Mouse (Mus musculus) MEL (cell line): ENCODE data around the gene Nfatc4. TPM values are rescaled to one million over a fixed set of nuclear protein-coding genes. Genes with fewer than 3 reads are reported as not detected.

Experiments
- DNase-seq: peaks from one replicate; pipeline ENCODE4 v3.0.0; 2011; ENCODE audit warnings: low read depth, low spot score
- H3K27ac ChIP-seq: 2 replicates; pipeline ENCODE4 v1.5.1; 2012; ENCODE audit warnings: low read depth, mild to moderate bottlenecking, control low read depth, low read length, moderate library complexity; ENCODE audit not compliant: control insufficient read depth
- H3K27me3 ChIP-seq, 2 experiments: fragments of 150-350 bp in 1 of 2; sonication (generic) in 1 of 2; 2 replicates each; pipeline ENCODE4 v1.6.1; 2012; ENCODE audit warnings: low read length in 2 of 2, mild to moderate bottlenecking in 2 of 2, improper control_type of control experiment in 1 of 2, moderate library complexity in 1 of 2; ENCODE audit not compliant: insufficient read depth in 2 of 2, control insufficient read depth in 1 of 2
- H3K36me3 ChIP-seq, 2 experiments: 2 replicates each; pipeline ENCODE4 v1.6.1; 2012 to 2014; ENCODE audit warnings: low read length in 2 of 2, improper control_type of control experiment in 1 of 2, inconsistent platforms in 1 of 2, mild to moderate bottlenecking in 1 of 2; ENCODE audit not compliant: insufficient read depth in 2 of 2, control insufficient read depth in 1 of 2
- H3K4me1 ChIP-seq, 2 experiments: fragments of 150-350 bp in 1 of 2; sonication (generic) in 1 of 2; 2 replicates each; pipeline ENCODE4 v1.6.1; 2012; ENCODE audit warnings: low read length in 2 of 2, improper control_type of control experiment in 1 of 2, mild to moderate bottlenecking in 1 of 2; ENCODE audit not compliant: insufficient read depth in 2 of 2, control insufficient read depth in 1 of 2
- H3K4me3 ChIP-seq, 2 experiments: fragments of 150-350 bp in 1 of 2; sonication (generic) in 1 of 2; 2 replicates each; pipeline ENCODE4 v1.5.1; 2012; ENCODE audit warnings: low read depth in 2 of 2, low read length in 2 of 2, mild to moderate bottlenecking in 2 of 2, moderate library complexity in 2 of 2, control low read depth in 1 of 2, improper control_type of control experiment in 1 of 2; ENCODE audit not compliant: control insufficient read depth in 1 of 2, insufficient read depth in 1 of 2
- H3K79me2 ChIP-seq: 2 replicates; pipeline ENCODE4 v1.6.1; 2012; ENCODE audit warnings: mild to moderate bottlenecking, low read length, moderate library complexity; ENCODE audit not compliant: control insufficient read depth, poor library complexity, insufficient read depth
- H3K9ac ChIP-seq: 2 replicates; pipeline ENCODE4 v1.6.1; 2012; ENCODE audit warnings: low read depth, mild to moderate bottlenecking, control low read depth, low read length, moderate library complexity; ENCODE audit not compliant: control insufficient read depth, poor library complexity, severe bottlenecking
- H3K9me3 ChIP-seq: fragments of 150-350 bp; sonication (generic); replicated peaks from 2 replicates; pipeline ENCODE4 v1.6.1; 2012; ENCODE audit warnings: mild to moderate bottlenecking, low read length, improper control_type of control experiment, moderate library complexity; ENCODE audit not compliant: insufficient read depth
- CHD1 ChIP-seq: IDR thresholded peaks from 2 replicates; pipeline ENCODE4 v1.6.1; 2012; ENCODE audit warnings: low read depth, mild to moderate bottlenecking, inconsistent platforms, low read length, improper control_type of control experiment
- CHD2 ChIP-seq: IDR thresholded peaks from 2 replicates; pipeline ENCODE4 v1.6.1; 2011; ENCODE audit warnings: low read length, improper control_type of control experiment
- CTCF ChIP-seq, 3 experiments: IDR thresholded peaks in 2 of 3; conservative IDR thresholded peaks in 1 of 3; 2 replicates each; pipeline ENCODE4 v1.5.1; 2011 to 2012; ENCODE audit warnings: low read length in 3 of 3, low read depth in 2 of 3, mild to moderate bottlenecking in 2 of 3, improper control_type of control experiment in 1 of 3, inconsistent platforms in 1 of 3, mixed read lengths in 1 of 3, moderate library complexity in 1 of 3; ENCODE audit not compliant: control insufficient read depth in 1 of 3, insufficient read depth in 1 of 3, poor library complexity in 1 of 3, severe bottlenecking in 1 of 3
- E2F4 ChIP-seq: IDR thresholded peaks from 2 replicates; pipeline ENCODE4 v1.6.1; 2011; ENCODE audit warnings: low read depth, low read length, improper control_type of control experiment, borderline replicate concordance
- ELF1 ChIP-seq: IDR thresholded peaks from 2 replicates; pipeline ENCODE4 v1.6.1; 2014; ENCODE audit warnings: low read depth, mild to moderate bottlenecking, inconsistent platforms, low read length, improper control_type of control experiment, moderate library complexity
- EP300 ChIP-seq, 2 experiments: IDR thresholded peaks; 2 replicates each; pipeline ENCODE4 v1.6.1; 2011; ENCODE audit warnings: improper control_type of control experiment in 2 of 2, low read length in 2 of 2, low read depth in 1 of 2, mild to moderate bottlenecking in 1 of 2
- GABPA ChIP-seq: IDR thresholded peaks from 2 replicates; pipeline ENCODE4 v1.6.1; 2012; ENCODE audit warnings: low read depth, mild to moderate bottlenecking, inconsistent platforms, low read length, improper control_type of control experiment, moderate library complexity
- GATA1 ChIP-seq: IDR thresholded peaks from 2 replicates; pipeline ENCODE4 v1.6.1; 2011; ENCODE audit warnings: low read depth, low read length, improper control_type of control experiment
- JUND ChIP-seq: IDR thresholded peaks from 2 replicates; pipeline ENCODE4 v1.6.1; 2011; ENCODE audit warnings: low read depth, mild to moderate bottlenecking, improper control_type of control experiment, low read length
- KAT2A ChIP-seq: conservative IDR thresholded peaks from 2 replicates; pipeline ENCODE4 v1.6.1; 2012; ENCODE audit warnings: low read depth, low read length, improper control_type of control experiment, inconsistent platforms
- MAFK ChIP-seq: IDR thresholded peaks from 2 replicates; pipeline ENCODE4 v1.6.1; 2011; ENCODE audit warnings: low read depth, mild to moderate bottlenecking, low read length, improper control_type of control experiment, borderline replicate concordance
- MAX ChIP-seq: IDR thresholded peaks from 2 replicates; pipeline ENCODE4 v1.6.1; 2011; ENCODE audit warnings: low read length, improper control_type of control experiment
- MXI1 ChIP-seq: IDR thresholded peaks from 2 replicates; pipeline ENCODE4 v1.6.1; 2011; ENCODE audit warnings: mild to moderate bottlenecking, low read depth, low read length, improper control_type of control experiment
- MYB ChIP-seq: IDR thresholded peaks from 2 replicates; pipeline ENCODE4 v1.6.1; 2011; ENCODE audit warnings: mild to moderate bottlenecking, low read depth, low read length, improper control_type of control experiment
- MYC ChIP-seq: IDR thresholded peaks from 2 replicates; pipeline ENCODE4 v1.6.1; 2011; ENCODE audit warnings: low read depth, mild to moderate bottlenecking, low read length, improper control_type of control experiment, moderate library complexity
- NELFE ChIP-seq: IDR thresholded peaks from 2 replicates; pipeline ENCODE4 v1.6.1; 2011; ENCODE audit warnings: low read depth, low read length, improper control_type of control experiment
- POLR2A ChIP-seq, 2 experiments: IDR thresholded peaks; 2 replicates each; pipeline ENCODE4 v1.6.1; 2011 to 2012; ENCODE audit warnings: low read length in 2 of 2, mild to moderate bottlenecking in 2 of 2, control low read depth in 1 of 2, improper control_type of control experiment in 1 of 2, low read depth in 1 of 2, moderate library complexity in 1 of 2; ENCODE audit not compliant: control insufficient read depth in 1 of 2, insufficient read depth in 1 of 2, poor library complexity in 1 of 2
- POLR2AphosphoS2 ChIP-seq: IDR thresholded peaks from 2 replicates; pipeline ENCODE4 v1.6.1; 2011; ENCODE audit warnings: low read length, improper control_type of control experiment
- RAD21 ChIP-seq: IDR thresholded peaks from 2 replicates; pipeline ENCODE4 v1.6.1; 2011; ENCODE audit warnings: mild to moderate bottlenecking, low read depth, low read length, improper control_type of control experiment
- RCOR1 ChIP-seq: IDR thresholded peaks from 2 replicates; pipeline ENCODE4 v1.6.1; 2012; ENCODE audit warnings: low read depth, mild to moderate bottlenecking, inconsistent platforms, low read length, improper control_type of control experiment
- SMC3 ChIP-seq: IDR thresholded peaks from 2 replicates; pipeline ENCODE4 v1.6.1; 2011; ENCODE audit warnings: low read depth, low read length, improper control_type of control experiment
- TAL1 ChIP-seq: IDR thresholded peaks from 2 replicates; pipeline ENCODE4 v1.6.1; 2012; ENCODE audit warnings: mild to moderate bottlenecking, inconsistent platforms, low read length, moderate library complexity, mixed read lengths
- TCF12 ChIP-seq: IDR thresholded peaks from 2 replicates; pipeline ENCODE4 v1.6.1; 2014; ENCODE audit warnings: low read depth, mild to moderate bottlenecking, inconsistent platforms, low read length, improper control_type of control experiment, moderate library complexity
- USF1 ChIP-seq: IDR thresholded peaks from 2 replicates; pipeline ENCODE4 v1.6.1; 2014; ENCODE audit warnings: low read depth, mild to moderate bottlenecking, inconsistent platforms, low read length, improper control_type of control experiment, moderate library complexity
- ZC3H11A ChIP-seq: IDR thresholded peaks from 2 replicates; pipeline ENCODE4 v1.6.1; 2012; ENCODE audit warnings: low read depth, mild to moderate bottlenecking, inconsistent platforms, low read length, improper control_type of control experiment
- ZKSCAN1 ChIP-seq: IDR thresholded peaks from 2 replicates; pipeline ENCODE4 v1.6.1; 2012; ENCODE audit warnings: low read depth, mild to moderate bottlenecking, inconsistent platforms, low read length, improper control_type of control experiment, moderate library complexity
- ZMIZ1 ChIP-seq: IDR thresholded peaks from 2 replicates; pipeline ENCODE4 v1.6.1; 2012; ENCODE audit warnings: low read depth, mild to moderate bottlenecking, inconsistent platforms, low read length, improper control_type of control experiment, moderate library complexity
- ZNF384 ChIP-seq: IDR thresholded peaks from 2 replicates; pipeline ENCODE4 v1.6.1; 2012; ENCODE audit warnings: low read depth, mild to moderate bottlenecking, inconsistent platforms, low read length, improper control_type of control experiment
- polyA plus RNA-seq, 2 experiments: library from polyadenylated mRNA; stranded (reverse) in 1 of 2; unstranded in 1 of 2; fragments of >175 nt in 1 of 2; fragments of >200 nt in 1 of 2; gene quantifications; 2 replicates each; pipeline versions ENCODE4 v1.2.1 to v1.2.4; 2012; ENCODE audit warnings: low replicate concordance in 2 of 2, low read depth in 1 of 2; ENCODE audit not compliant: insufficient read length in 2 of 2, insufficient read depth in 1 of 2, missing spikeins in 1 of 2
- total RNA-seq: library from RNA; depleted of rRNA; stranded (reverse); fragments of 300-350 nt; gene quantifications from 2 replicates; pipeline ENCODE4 v1.2.3, GENCODE M21; 2012

Gene Nfatc4
- total and polyA plus RNA-seq, 3 experiments = 0.27 to 0.71 TPM; not detected in 1

- H3K27me3 ChIP-seq = peaks cover 3 to 15% of the 10 kb centered on the region in 2 experiments
- no peak for DNase-seq
- H3K79me2 ChIP-seq = no peaks in the 10 kb centered on the region
- TF ChIP-seq JUND (no peak), E2F4 (no peak), CHD1 (no peak), TCF12 (no peak), CTCF (IDR thresholded peaks at IDR 0.05 in 2 of 3, conservative IDR thresholded peaks at IDR 0.05 in 1 of 3; ENCODE audit: control insufficient read depth in 1 of 3, insufficient read depth in 1 of 3, low read depth in 2 of 3, low read length in 3 of 3, poor library complexity in 1 of 3, severe bottlenecking in 1 of 3) (no peak), RAD21 (no peak), RCOR1 (no peak), MXI1 (no peak), MYB (no peak), MAFK (no peak), TAL1 (no peak), ZKSCAN1 (no peak), USF1 (no peak), NELFE (no peak)
- TF ChIP-seq, all 39 proteins: peak for 0
- H3K36me3 ChIP-seq = no peaks in the 10 kb centered on the region
- no peaks in the 10 kb centered on the region for H3K9me3 ChIP-seq
- H3K4me1 ChIP-seq = no peaks in the 10 kb centered on the region
- H3K27ac ChIP-seq = no peak overlapping the region
- no peak overlapping the region for H3K9ac ChIP-seq
- H3K4me3 ChIP-seq = no peak overlapping the region
Measured at GRCm38 (mm10) chr14:55862970-55863369, 40.0 kb downstream of the Nfatc4 start.

GRCm38 (mm10) chr14:55863773-55864172, 40.8 kb downstream of the Nfatc4 start:
- DNase-seq = peak; percentile 78
- H3K9ac ChIP-seq = no peak overlapping the region

More at GRCm38 (mm10) chr14:55863773-55864172, 40.8 kb downstream of the Nfatc4 start:
- Histone ChIP-seq H3K4me3 (no peak overlapping the region), H3K36me3 (no peaks in the 10 kb centered on the region), H3K79me2 (no peaks in the 10 kb centered on the region), H3K27me3 (peaks cover 4 to 12% of the 10 kb centered on the region in 2 experiments), H3K27ac (no peak overlapping the region), H3K9me3 (no peaks in the 10 kb centered on the region), H3K4me1 (no peaks in the 10 kb centered on the region)
- no peak for TF ChIP-seq ZKSCAN1
- TF ChIP-seq MYC = 0 out of 2 replicates have a peak, but pooled peaks have one; percentile 37
- TF ChIP-seq ZNF384 = no peak
- no peak for TF ChIP-seq EP300 (IDR thresholded peaks at IDR 0.05; ENCODE audit: low read depth in 1 of 2, low read length in 2 of 2)
- no peak for TF ChIP-seq ZMIZ1
- no peak for TF ChIP-seq POLR2AphosphoS2
- no peak for TF ChIP-seq ELF1
- TF ChIP-seq POLR2A (IDR thresholded peaks at IDR 0.05; ENCODE audit: control insufficient read depth in 1 of 2, insufficient read depth in 1 of 2, low read depth in 1 of 2, low read length in 2 of 2, poor library complexity in 1 of 2) = no peak
- no peak for TF ChIP-seq GABPA
- TF ChIP-seq CTCF (IDR thresholded peaks at IDR 0.05 in 2 of 3, conservative IDR thresholded peaks at IDR 0.05 in 1 of 3; ENCODE audit: control insufficient read depth in 1 of 3, insufficient read depth in 1 of 3, low read depth in 2 of 3, low read length in 3 of 3, poor library complexity in 1 of 3, severe bottlenecking in 1 of 3) = peak; percentile 89 to 97 (median 91)
- TF ChIP-seq RAD21 = peak; percentile 81
- TF ChIP-seq GATA1 = no peak
- no peak for TF ChIP-seq CHD2
- peak; percentile 88 for TF ChIP-seq SMC3
- TF ChIP-seq ZC3H11A = peak; percentile 60
- TF ChIP-seq KAT2A = no peak
- TF ChIP-seq MAX = 0 out of 2 replicates have a peak, but pooled peaks have one; percentile 19
